8 mouse cellular contexts compared by ENCODE assay signal in the genomic region with DNA sequence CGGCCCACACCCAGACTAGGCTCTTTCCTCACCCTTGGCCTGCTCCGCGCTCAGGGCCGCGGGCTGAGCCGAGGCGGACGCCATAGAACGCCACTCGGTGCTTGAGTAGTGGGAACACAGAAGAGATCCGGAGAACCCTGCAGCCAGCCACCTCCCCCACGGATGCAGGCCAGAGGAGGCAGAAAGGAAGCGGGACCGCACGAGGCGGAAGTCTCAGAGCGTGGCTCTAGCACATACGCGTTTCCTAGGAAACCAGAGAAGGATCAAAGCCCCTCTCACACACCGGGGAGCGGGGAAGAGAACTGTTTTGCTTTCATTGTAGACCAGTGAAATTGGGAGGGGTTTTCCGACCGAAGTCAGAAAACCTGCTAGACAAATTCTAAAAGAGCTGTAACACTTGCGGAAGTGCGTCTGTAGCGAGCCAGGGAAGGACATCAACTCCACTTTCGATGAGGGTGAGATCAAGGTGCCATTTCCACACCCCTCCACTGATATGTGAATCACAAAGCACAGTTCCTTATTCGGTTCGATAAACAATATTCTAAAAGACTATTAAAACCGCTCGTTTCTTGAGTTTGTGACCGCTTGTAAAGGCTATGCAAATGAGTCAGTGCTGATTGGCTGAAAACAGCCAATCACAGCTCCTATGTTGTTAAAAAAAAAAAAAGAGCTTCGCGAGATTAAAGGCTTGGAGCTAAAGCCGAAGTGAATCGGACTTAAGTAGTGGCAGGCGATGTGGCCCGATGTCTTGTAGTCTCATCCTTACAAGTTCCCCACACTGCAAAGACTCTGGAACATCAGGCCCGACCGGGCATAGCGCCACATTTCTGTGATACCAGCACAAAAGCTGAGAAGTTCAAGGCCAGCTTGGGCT. TPM values are rescaled to one million over a fixed set of nuclear protein-coding genes. Genes with fewer than 3 reads are reported as not detected.
DNase-seq lines count a peak whose midpoint lies in the region; ATAC-seq and TF ChIP-seq lines count a peak whose summit lies in the region.

TSS of gene Grcc10 (minus strand) at position 487 of the 874 bp plus-strand sequence.

- peak within 1 kb of the TSS; percentile 78 for H3K4me3 ChIP-seq in ES-Bruce4 (ENCODE audit: low read depth, low read length)
- peak within 1 kb of the TSS; percentile 64 for H3K4me3 ChIP-seq in forebrain, embryonic 12.5 days (replicated peaks)
- peak within 1 kb of the TSS; percentile 64 for H3K4me3 ChIP-seq in heart, postnatal 0 days (ENCODE audit: low read depth, low read length)
- H3K4me3 ChIP-seq in liver, embryonic 16.5 days (ENCODE audit: low read depth, low read length), result peak within 1 kb of the TSS; percentile 70
- H3K4me3 ChIP-seq in neural tube, embryonic 13.5 days, result peak within 1 kb of the TSS; percentile 75
- H3K4me3 ChIP-seq in testis, adult 2 months (ENCODE audit: control insufficient read depth, low read depth, low read length), result peak within 1 kb of the TSS; percentile 93

- no peaks in the 10 kb centered on the region for H3K9me3 ChIP-seq in ES-Bruce4 (replicated peaks; ENCODE audit: control insufficient read depth, insufficient read depth, low read length, poor library complexity, severe bottlenecking)
- H3K9me3 ChIP-seq in forebrain, embryonic 12.5 days, result no peaks in the 10 kb centered on the region
- no peaks in the 10 kb centered on the region for H3K9me3 ChIP-seq in heart, postnatal 0 days (replicated peaks; ENCODE audit: control insufficient read depth, low read length)
- H3K9me3 ChIP-seq in liver, embryonic 16.5 days (replicated peaks; ENCODE audit: control insufficient read depth, low read length), result no peaks in the 10 kb centered on the region
- H3K9me3 ChIP-seq in neural tube, embryonic 13.5 days, result no peaks in the 10 kb centered on the region

- 0 out of 2 replicates have a peak, but pooled peaks have one; percentile 4 for TF ChIP-seq EP300 in ES-Bruce4 (IDR thresholded peaks at IDR 0.05; ENCODE audit: insufficient read depth, low read depth, low read length)
- TF ChIP-seq EP300 in heart, postnatal 0 days (IDR thresholded peaks at IDR 0.05; ENCODE audit: low read depth), result peak; percentile 82

- under 1% methylated on average over 41 of the region's 41 CpGs for WGBS in forebrain, embryonic 12.5 days
- under 1% methylated on average over 41 of the region's 41 CpGs for WGBS in heart, postnatal 0 days
- WGBS in liver, embryonic 16.5 days (ENCODE audit: insufficient replicate concordance), result under 1% methylated on average over 41 of the region's 41 CpGs
- WGBS in neural tube, embryonic 13.5 days, result under 1% methylated on average over 41 of the region's 41 CpGs

- H3K36me3 ChIP-seq in ES-Bruce4 (ENCODE audit: control insufficient read depth, insufficient read depth, low read length, poor library complexity, severe bottlenecking), result no peaks in the 10 kb centered on the region
- peaks cover 36% of the 10 kb centered on the region for H3K36me3 ChIP-seq in forebrain, embryonic 12.5 days (replicated peaks)
- H3K36me3 ChIP-seq in heart, postnatal 0 days (replicated peaks; ENCODE audit: control insufficient read depth, insufficient read depth, low read length), result peaks cover 16% of the 10 kb centered on the region
- H3K36me3 ChIP-seq in liver, embryonic 16.5 days (ENCODE audit: control insufficient read depth, insufficient read depth), result no peaks in the 10 kb centered on the region
- H3K36me3 ChIP-seq in neural tube, embryonic 13.5 days, result peaks cover 28% of the 10 kb centered on the region
- no peaks in the 10 kb centered on the region for H3K36me3 ChIP-seq in testis, adult 2 months (ENCODE audit: control insufficient read depth, insufficient read depth, low read length)

- peaks cover 2% of the 10 kb centered on the region for H3K4me1 ChIP-seq in ES-Bruce4 (ENCODE audit: control insufficient read depth, insufficient read depth, low read length)
- peaks cover 38% of the 10 kb centered on the region for H3K4me1 ChIP-seq in forebrain, embryonic 12.5 days
- H3K4me1 ChIP-seq in heart, postnatal 0 days (ENCODE audit: control insufficient read depth, insufficient read depth), result peaks cover 6% of the 10 kb centered on the region; the same call in 1 of the 2 replicates
- H3K4me1 ChIP-seq in liver, embryonic 16.5 days (ENCODE audit: control insufficient read depth, low read depth, low read length), result peaks cover 39% of the 10 kb centered on the region
- H3K4me1 ChIP-seq in neural tube, embryonic 13.5 days (replicated peaks), result peaks cover 43% of the 10 kb centered on the region
- H3K4me1 ChIP-seq in testis, adult 2 months (ENCODE audit: control insufficient read depth, insufficient read depth, low read length), result peaks cover 19% of the 10 kb centered on the region

- peak within 1 kb of the TSS; percentile 71 for H3K27ac ChIP-seq in ES-Bruce4 (ENCODE audit: insufficient read depth, low read length)
- peak within 1 kb of the TSS; percentile 100 for H3K27ac ChIP-seq in forebrain, embryonic 12.5 days
- H3K27ac ChIP-seq in heart, postnatal 0 days (ENCODE audit: low read depth), result peak within 1 kb of the TSS; percentile 98
- H3K27ac ChIP-seq in liver, embryonic 16.5 days (ENCODE audit: low read length), result peak within 1 kb of the TSS; percentile 96
- H3K27ac ChIP-seq in neural tube, embryonic 13.5 days (replicated peaks), result peak within 1 kb of the TSS; percentile 99
- peak within 1 kb of the TSS; percentile 98 for H3K27ac ChIP-seq in testis, adult 2 months (ENCODE audit: control insufficient read depth, insufficient read depth, low read depth, low read length)

- ATAC-seq in forebrain, embryonic 12.5 days (ENCODE audit: low FRiP score), result peak; percentile 80
- peak; percentile 74 for ATAC-seq in heart, postnatal 0 days (ENCODE audit: insufficient read depth, low read depth)
- ATAC-seq in liver, embryonic 16.5 days (ENCODE audit: low read depth), result peak; percentile 62
- ATAC-seq in neural tube, embryonic 13.5 days (ENCODE audit: low read depth), result peak; percentile 77

- peak; percentile 99 for TF ChIP-seq POLR2A in ES-Bruce4 (IDR thresholded peaks at IDR 0.05; ENCODE audit: insufficient read depth, low read length)
- TF ChIP-seq POLR2A in testis, adult 2 months (IDR thresholded peaks at IDR 0.05; ENCODE audit: control insufficient read depth, low read depth, low read length), result peak; percentile 88

- H3K4me2 ChIP-seq in forebrain, embryonic 12.5 days, result peak within 1 kb of the TSS; percentile 75
- H3K4me2 ChIP-seq in heart, postnatal 0 days (ENCODE audit: low read depth, low read length), result peak within 1 kb of the TSS; percentile 84
- H3K4me2 ChIP-seq in liver, embryonic 16.5 days (ENCODE audit: low read depth, low read length), result peak within 1 kb of the TSS; percentile 95
- peak within 1 kb of the TSS; percentile 79 for H3K4me2 ChIP-seq in neural tube, embryonic 13.5 days

- H3K9ac ChIP-seq in ES-Bruce4 (ENCODE audit: low read depth, poor library complexity, severe bottlenecking), result peak within 1 kb of the TSS; percentile 70
- H3K9ac ChIP-seq in forebrain, embryonic 12.5 days, result peak within 1 kb of the TSS; percentile 87
- peak within 1 kb of the TSS; percentile 74 for H3K9ac ChIP-seq in heart, postnatal 0 days (replicated peaks; ENCODE audit: low read depth, low read length)
- peak within 1 kb of the TSS; percentile 75 for H3K9ac ChIP-seq in liver, embryonic 16.5 days (ENCODE audit: low read depth, low read length)
- H3K9ac ChIP-seq in neural tube, embryonic 13.5 days, result peak within 1 kb of the TSS; percentile 96

- no peaks in the 10 kb centered on the region for H3K27me3 ChIP-seq in ES-Bruce4 (ENCODE audit: control insufficient read depth, insufficient read depth, low read length, poor library complexity, severe bottlenecking)
- H3K27me3 ChIP-seq in forebrain, embryonic 12.5 days, result no peaks in the 10 kb centered on the region
- H3K27me3 ChIP-seq in heart, postnatal 0 days (ENCODE audit: control insufficient read depth, insufficient read depth, low read length), result no peaks in the 10 kb centered on the region
- H3K27me3 ChIP-seq in liver, embryonic 16.5 days (ENCODE audit: control insufficient read depth, insufficient read depth, low read depth, low read length), result no peaks in the 10 kb centered on the region
- H3K27me3 ChIP-seq in neural tube, embryonic 13.5 days, result no peaks in the 10 kb centered on the region
- no peaks in the 10 kb centered on the region for H3K27me3 ChIP-seq in testis, adult 2 months (ENCODE audit: control insufficient read depth, insufficient read depth, low read length)

- TF ChIP-seq CTCF in ES-Bruce4 (IDR thresholded peaks at IDR 0.05; ENCODE audit: low read depth, low read length), result no peak
- TF ChIP-seq CTCF in heart, postnatal 0 days (IDR thresholded peaks at IDR 0.05; ENCODE audit: low read depth), result no peak
- no peak for TF ChIP-seq CTCF in testis, adult 2 months (IDR thresholded peaks at IDR 0.05; ENCODE audit: control insufficient read depth, insufficient read depth, insufficient replicate concordance, low read depth, low read length)

- peak; percentile 87 for DNase-seq in c-Kit-positive CD71-positive TER-119-positive erythroid progenitor cells, embryonic 14.5 days (ENCODE audit: low spot score)
- peak; percentile 94 for DNase-seq in heart, postnatal 0 days (ENCODE audit: low spot score)
- peak; percentile 88 to 94 for DNase-seq in kidney, postnatal 4 days

RNA-seq across cellular contexts. Expression of gene Grcc10, which starts in this region (rescaled TPM):
- 93.5 and 105 TPM in 2 replicates for polyA plus RNA-seq in ES-Bruce4 (2011; ENCODE audit: insufficient read depth, insufficient read length, low read depth, missing spikeins)
- polyA plus RNA-seq in forebrain, embryonic 12.5 days (2016; fragmentation: Nextera tagmentation; extraction: Ambion mirVana), result 550 and 568 TPM in 2 replicates
- 119 and 153 TPM in 2 replicates for total RNA-seq in heart, postnatal 0 days (2014; rRNA removed; ENCODE audit: low replicate concordance)
- polyA plus RNA-seq in heart, postnatal 0 days (2015; fragmentation: Nextera tagmentation; extraction: Ambion mirVana), result 492 and 535 TPM in 2 replicates
- polyA plus RNA-seq in liver, embryonic 16.5 days (2015; fragmentation: Nextera tagmentation; extraction: Ambion mirVana), result 80.7 and 83.6 TPM in 2 replicates
- polyA plus RNA-seq in neural tube, embryonic 13.5 days (2015; fragmentation: Nextera tagmentation; extraction: Ambion mirVana), result 687 and 693 TPM in 2 replicates
- polyA plus RNA-seq in testis, adult 2 months (2012; rRNA removed), result 207 and 220 TPM in 2 replicates

Comparison
In these comparisons a context has a peak if more than half of its experiments do, and no peak if none do; other contexts are left out.
1. Peak in every context shown above with its lines: DNase-seq, ATAC-seq, H3K4me3 ChIP-seq and H3K27ac ChIP-seq.